Mouse (Mus musculus): ENCODE measurements around the gene Lrrc74a. TPM values are rescaled to one million over a fixed set of nuclear protein-coding genes. Genes with fewer than 3 reads are reported as not detected.

Lrrc74a gene
- total and polyA plus RNA-seq, 2 experiments: not detected

GRCm38 (mm10) chr12:86767868-86768631 is 33.9 kb downstream of the Lrrc74a start:
- H3K79me2 ChIP-seq (ENCODE audit: control insufficient read depth, insufficient read depth, low read length): no peaks in the 10 kb centered on the region
- peak; percentile 42 for DNase-seq (ENCODE audit: extremely low read depth, low read depth, low spot score)
- no peaks in the 10 kb centered on the region for H3K27me3 ChIP-seq (ENCODE audit: control insufficient read depth, insufficient read depth, low read length)
- TF ChIP-seq POLR2A (IDR thresholded peaks at IDR 0.05; ENCODE audit: extremely low read depth, insufficient read depth, low read length) (no peak), CTCF (IDR thresholded peaks at IDR 0.05; ENCODE audit: low read depth, low read length) (peak; percentile 62; the same call in 1 of the 2 replicates)
- no peak overlapping the region for H3K9ac ChIP-seq (ENCODE audit: low read depth, low read length)
- no peak overlapping the region for H3K4me3 ChIP-seq (ENCODE audit: insufficient read depth, low read depth, low read length)
- H3K27ac ChIP-seq (replicated peaks; ENCODE audit: insufficient read depth, low read depth, low read length): no peak overlapping the region
- peaks cover 3% of the 10 kb centered on the region; the same call in 1 of the 2 replicates for H3K4me1 ChIP-seq (ENCODE audit: control insufficient read depth, insufficient read depth, low read length)
- H3K36me3 ChIP-seq (ENCODE audit: control insufficient read depth, insufficient read depth, low read length): no peaks in the 10 kb centered on the region
- 41% methylated on average over 20 of the region's 20 CpGs for WGBS

DNA sequence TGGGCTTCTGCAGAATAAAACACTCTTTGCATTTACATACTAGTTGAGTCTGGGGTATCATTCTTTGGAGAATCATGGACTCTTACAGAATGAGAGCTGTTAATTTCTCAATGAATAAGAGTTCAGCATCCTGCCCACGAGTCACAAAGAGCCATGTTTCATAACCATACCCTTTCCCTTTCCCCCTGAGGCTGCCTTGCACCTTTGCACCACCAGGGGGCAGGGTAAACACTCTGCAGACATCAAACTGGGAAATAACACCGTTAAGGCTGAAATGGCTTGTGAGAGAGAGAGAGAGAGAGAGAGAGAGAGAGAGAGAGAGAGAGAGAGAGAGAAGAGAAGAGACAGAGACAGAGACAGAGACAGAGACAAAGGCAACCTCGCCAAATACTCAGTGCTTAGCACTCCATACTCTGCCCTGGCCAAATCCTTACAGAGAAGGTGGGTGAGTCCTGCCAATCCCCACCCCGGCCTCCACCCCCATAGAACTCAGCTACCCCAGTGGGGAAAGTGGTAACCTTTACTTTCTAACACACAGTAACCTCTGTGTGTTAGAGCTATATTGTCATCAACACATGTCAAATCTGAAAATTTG is 34.9 kb downstream of the Lrrc74a start:
- TF ChIP-seq CTCF (IDR thresholded peaks at IDR 0.05; ENCODE audit: low read depth, low read length) (peak; percentile 85), POLR2A (IDR thresholded peaks at IDR 0.05; ENCODE audit: extremely low read depth, insufficient read depth, low read length) (no peak)
- H3K27ac ChIP-seq (replicated peaks; ENCODE audit: insufficient read depth, low read depth, low read length): no peak overlapping the region
- H3K9ac ChIP-seq (ENCODE audit: low read depth, low read length): no peak overlapping the region
- DNase-seq (ENCODE audit: extremely low read depth, low read depth, low spot score): peak; percentile 26
- no peaks in the 10 kb centered on the region for H3K36me3 ChIP-seq (ENCODE audit: control insufficient read depth, insufficient read depth, low read length)
- WGBS: 34% methylated on average over 4 of the region's 4 CpGs
- no peaks in the 10 kb centered on the region for H3K27me3 ChIP-seq (ENCODE audit: control insufficient read depth, insufficient read depth, low read length)
- H3K4me1 ChIP-seq (ENCODE audit: control insufficient read depth, insufficient read depth, low read length): peaks cover 3% of the 10 kb centered on the region; the same call in 1 of the 2 replicates
- H3K79me2 ChIP-seq (ENCODE audit: control insufficient read depth, insufficient read depth, low read length): no peaks in the 10 kb centered on the region
- H3K4me3 ChIP-seq (ENCODE audit: insufficient read depth, low read depth, low read length): no peak overlapping the region

DNA sequence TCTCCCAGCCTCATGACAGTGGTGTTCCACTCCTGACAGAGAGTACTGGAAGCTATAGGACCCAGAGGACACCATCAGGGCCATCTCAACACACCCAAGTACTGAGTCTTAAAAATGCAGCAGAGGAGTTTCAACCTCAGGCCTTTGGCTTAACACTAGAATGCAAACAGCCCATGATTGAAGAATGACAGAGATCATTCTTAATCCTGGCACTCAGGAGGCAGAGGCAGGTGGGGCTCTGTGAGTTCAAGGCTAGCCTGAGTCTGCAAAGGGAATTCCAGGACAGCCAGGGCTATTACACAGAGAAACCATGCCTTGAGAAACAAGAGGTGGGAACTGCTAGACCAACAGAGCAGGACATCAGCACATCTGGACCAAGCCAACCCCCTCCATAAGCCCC is 35.6 kb downstream of the Lrrc74a start:
- no peak for DNase-seq (ENCODE audit: extremely low read depth, low read depth, low spot score)
- Histone ChIP-seq H3K27ac (replicated peaks; ENCODE audit: insufficient read depth, low read depth, low read length) (peak overlapping the region; percentile 37), H3K4me3 (ENCODE audit: insufficient read depth, low read depth, low read length) (no peak overlapping the region), H3K4me1 (ENCODE audit: control insufficient read depth, insufficient read depth, low read length) (peaks cover 3% of the 10 kb centered on the region; the same call in 1 of the 2 replicates), H3K36me3 (ENCODE audit: control insufficient read depth, insufficient read depth, low read length) (no peaks in the 10 kb centered on the region), H3K27me3 (ENCODE audit: control insufficient read depth, insufficient read depth, low read length) (no peaks in the 10 kb centered on the region), H3K79me2 (ENCODE audit: control insufficient read depth, insufficient read depth, low read length) (no peaks in the 10 kb centered on the region), H3K9ac (ENCODE audit: low read depth, low read length) (no peak overlapping the region)
- no peak for TF ChIP-seq POLR2A (IDR thresholded peaks at IDR 0.05; ENCODE audit: extremely low read depth, insufficient read depth, low read length)
- TF ChIP-seq CTCF (IDR thresholded peaks at IDR 0.05; ENCODE audit: low read depth, low read length): no peak

- DNase-seq (ENCODE audit: extremely low read depth, low read depth, low spot score): peak; percentile 29
- peak overlapping the region; percentile 37; the same call in 1 of the 2 replicates for H3K27ac ChIP-seq (replicated peaks; ENCODE audit: insufficient read depth, low read depth, low read length)
Observed at GRCm38 (mm10) chr12:86770261-86770670, 36.1 kb downstream of the Lrrc74a start.

GRCm38 (mm10) chr12:86770927-86771326 is 36.8 kb downstream of the Lrrc74a start:
- TF ChIP-seq CTCF (IDR thresholded peaks at IDR 0.05; ENCODE audit: low read depth, low read length) (no peak), POLR2A (IDR thresholded peaks at IDR 0.05; ENCODE audit: extremely low read depth, insufficient read depth, low read length) (no peak)
- Histone ChIP-seq H3K36me3 (ENCODE audit: control insufficient read depth, insufficient read depth, low read length) (no peaks in the 10 kb centered on the region), H3K27ac (replicated peaks; ENCODE audit: insufficient read depth, low read depth, low read length) (no peak overlapping the region), H3K4me3 (ENCODE audit: insufficient read depth, low read depth, low read length) (no peak overlapping the region), H3K79me2 (ENCODE audit: control insufficient read depth, insufficient read depth, low read length) (no peaks in the 10 kb centered on the region), H3K4me1 (ENCODE audit: control insufficient read depth, insufficient read depth, low read length) (peaks cover 3% of the 10 kb centered on the region; the same call in 1 of the 2 replicates), H3K27me3 (ENCODE audit: control insufficient read depth, insufficient read depth, low read length) (no peaks in the 10 kb centered on the region), H3K9ac (ENCODE audit: low read depth, low read length) (no peak overlapping the region)
- no peak for DNase-seq (ENCODE audit: extremely low read depth, low read depth, low spot score)
- WGBS: 49% methylated on average over 3 of the region's 3 CpGs

More at GRCm38 (mm10) chr12:86770261-86770670, 36.1 kb downstream of the Lrrc74a start:
- Histone ChIP-seq H3K4me3 (ENCODE audit: insufficient read depth, low read depth, low read length) (no peak overlapping the region), H3K27me3 (ENCODE audit: control insufficient read depth, insufficient read depth, low read length) (no peaks in the 10 kb centered on the region), H3K4me1 (ENCODE audit: control insufficient read depth, insufficient read depth, low read length) (peaks cover 3% of the 10 kb centered on the region; the same call in 1 of the 2 replicates), H3K36me3 (ENCODE audit: control insufficient read depth, insufficient read depth, low read length) (no peaks in the 10 kb centered on the region), H3K9ac (ENCODE audit: low read depth, low read length) (no peak overlapping the region), H3K79me2 (ENCODE audit: control insufficient read depth, insufficient read depth, low read length) (no peaks in the 10 kb centered on the region)
- TF ChIP-seq POLR2A (IDR thresholded peaks at IDR 0.05; ENCODE audit: extremely low read depth, insufficient read depth, low read length) (no peak), CTCF (IDR thresholded peaks at IDR 0.05; ENCODE audit: low read depth, low read length) (no peak)
- 13% methylated on average over 4 of the region's 4 CpGs for WGBS
